Mouse (Mus musculus) urinary bladder, postnatal 25 days (tissue): ENCODE measurements at regions not wholly inside any gene's neighbourhood (a gene's known extent, or its start where the extent isn't known, plus 50 kb on each side); places are given as distances from the start of the nearest gene placed in this dataset.

Source experiments
- DNase-seq: peaks from one replicate; pipeline ENCODE4 v3.0.0; 2022; ENCODE audit warnings: low spot score

- no peak for DNase-seq
These were observed 312.8 kb upstream of the Thrb start for GRCm38 (mm10) chr14:17347286-17347685.

DNA sequence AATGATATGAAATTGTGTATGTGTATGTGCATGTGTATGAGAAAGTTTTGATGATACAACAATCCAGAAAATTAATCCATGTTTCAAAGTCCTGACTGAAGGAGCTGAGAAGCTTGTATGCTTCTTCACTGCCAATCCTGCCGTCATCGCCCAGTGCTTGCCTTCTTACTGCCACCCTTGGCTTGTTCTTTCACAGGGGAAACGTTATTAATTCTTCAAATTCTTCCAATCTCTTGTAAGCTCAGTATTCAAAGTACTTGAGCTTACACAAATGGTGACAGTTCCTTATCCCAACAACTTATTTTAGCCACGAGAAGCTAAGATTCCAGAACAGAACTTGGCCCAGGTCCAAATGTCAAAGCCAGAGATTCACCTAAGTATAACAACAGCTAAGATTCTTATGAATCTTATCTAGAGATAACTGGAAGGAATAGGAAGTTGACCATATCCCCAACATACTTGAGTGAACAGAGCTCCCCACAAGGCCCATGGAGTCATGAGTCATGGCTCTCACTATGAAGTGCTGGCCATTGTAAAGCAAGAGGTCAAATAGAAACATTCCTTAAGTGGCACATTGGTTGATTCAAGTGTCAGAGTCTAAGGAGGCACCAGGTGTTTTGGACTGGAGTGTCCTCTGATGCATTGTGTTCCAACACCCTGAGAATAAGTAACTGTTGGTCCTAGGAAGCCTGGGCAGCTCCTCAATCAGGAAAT is 307.6 kb upstream of the Thrb start:
- DNase-seq: no peak

- DNase-seq: no peak
These were observed 298.2 kb upstream of the Thrb start for GRCm38 (mm10) chr14:17361910-17362309.

- peak; percentile 27 for DNase-seq
These were observed 257.1 kb upstream of the Thrb start for GRCm38 (mm10) chr14:17402751-17403479.

- peak; percentile 39 for DNase-seq
These were observed 254.3 kb upstream of the Thrb start for GRCm38 (mm10) chr14:17405551-17406336.

DNA sequence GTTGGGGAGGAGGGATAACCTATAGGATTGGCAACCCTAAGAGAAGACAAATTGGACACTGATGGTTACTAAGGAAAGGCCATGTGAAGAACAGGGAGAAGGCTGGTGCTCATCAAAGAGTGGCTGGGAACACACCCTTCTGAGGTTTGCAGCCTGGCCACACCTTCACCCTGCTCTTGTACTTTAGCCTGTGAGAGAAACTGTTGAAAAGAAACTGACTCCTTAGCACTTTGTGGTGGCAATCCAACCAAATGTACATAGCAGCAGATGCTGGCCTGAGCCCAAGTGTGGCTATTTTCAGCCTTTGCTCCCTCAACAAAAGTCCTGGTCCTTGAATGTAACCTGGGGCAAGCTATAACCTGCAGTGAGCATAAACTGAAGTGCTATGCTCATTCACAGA is 253.2 kb upstream of the Thrb start:
- DNase-seq: no peak

DNA sequence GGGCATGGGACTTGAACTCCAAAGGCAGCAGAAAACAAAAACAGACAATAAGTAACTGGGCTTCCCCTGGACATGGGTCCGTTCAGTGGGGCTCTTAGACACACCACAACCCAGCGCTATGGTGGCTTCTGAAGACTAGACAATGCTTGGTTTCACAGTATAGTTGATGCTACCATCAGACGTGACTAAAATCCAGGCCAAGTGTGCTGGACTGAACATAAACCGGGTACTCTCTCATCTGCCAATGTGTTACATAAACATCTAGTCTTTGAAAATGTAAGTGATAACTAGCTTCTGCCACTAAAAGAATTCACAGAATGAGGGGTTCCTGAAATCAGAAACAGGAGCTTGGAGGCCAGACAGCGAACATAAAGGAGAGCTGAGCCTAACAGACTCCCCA is 251.7 kb upstream of the Thrb start:
- no peak for DNase-seq

DNA sequence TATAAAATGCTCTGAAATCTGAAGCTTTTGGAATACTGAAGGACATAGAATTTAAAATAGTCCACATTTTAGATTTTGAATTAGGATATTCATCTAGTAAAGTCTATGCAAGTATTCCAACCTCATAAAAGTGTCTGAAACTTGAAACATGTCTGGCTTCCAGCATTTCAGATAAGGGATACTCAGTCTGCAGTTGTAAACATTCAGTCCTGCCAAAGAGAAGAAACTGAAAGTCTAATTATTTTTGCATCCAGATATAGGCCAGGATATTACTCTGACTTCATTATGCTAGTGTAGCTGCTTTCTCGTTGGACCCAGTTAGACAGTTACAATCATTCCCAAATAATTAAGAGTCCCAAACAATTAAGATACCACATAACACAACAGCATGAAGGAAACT is 251.2 kb upstream of the Thrb start:
- DNase-seq: no peak

DNA sequence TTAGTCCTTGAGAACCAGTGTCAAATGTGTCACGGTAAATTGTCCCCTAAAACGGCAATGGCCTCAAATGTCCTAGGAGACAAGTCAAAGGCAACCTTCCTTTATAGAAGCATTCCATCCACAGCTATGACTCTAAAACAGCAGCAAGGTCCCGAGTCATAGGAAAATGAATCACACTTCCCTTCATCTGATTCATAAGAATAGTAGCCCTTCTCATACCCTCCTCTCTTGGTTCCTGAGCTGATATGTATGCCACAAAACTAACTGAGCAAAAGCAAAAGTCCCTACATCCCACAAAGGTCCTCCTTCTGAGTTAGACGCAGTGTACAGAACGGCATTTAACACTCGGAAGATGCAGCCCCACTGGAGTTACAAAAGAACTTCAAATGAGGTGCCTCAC is 250.6 kb upstream of the Thrb start:
- DNase-seq: no peak

DNA sequence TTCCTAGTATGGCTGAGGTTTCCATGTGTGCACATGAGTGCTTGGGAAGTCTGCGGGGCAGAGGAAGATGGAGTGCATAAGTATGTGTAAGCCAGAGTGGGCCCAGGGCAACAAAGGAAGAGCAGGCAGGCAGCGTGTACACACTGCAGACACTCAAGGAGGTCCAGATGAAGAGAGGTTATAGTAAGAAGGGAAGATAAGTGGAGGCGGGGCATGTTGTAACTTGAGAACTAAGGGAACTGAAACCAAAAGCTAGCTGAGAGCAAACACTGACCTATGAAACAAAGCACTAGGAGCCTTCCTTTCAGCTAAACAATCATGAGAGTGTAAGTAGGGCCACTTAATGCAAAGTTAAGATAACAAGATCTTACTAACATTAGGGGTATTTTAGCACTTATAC is 249.3 kb upstream of the Thrb start:
- no peak for DNase-seq

- no peak for DNase-seq
These were observed 248.8 kb upstream of the Thrb start for GRCm38 (mm10) chr14:17411299-17411698.

DNA sequence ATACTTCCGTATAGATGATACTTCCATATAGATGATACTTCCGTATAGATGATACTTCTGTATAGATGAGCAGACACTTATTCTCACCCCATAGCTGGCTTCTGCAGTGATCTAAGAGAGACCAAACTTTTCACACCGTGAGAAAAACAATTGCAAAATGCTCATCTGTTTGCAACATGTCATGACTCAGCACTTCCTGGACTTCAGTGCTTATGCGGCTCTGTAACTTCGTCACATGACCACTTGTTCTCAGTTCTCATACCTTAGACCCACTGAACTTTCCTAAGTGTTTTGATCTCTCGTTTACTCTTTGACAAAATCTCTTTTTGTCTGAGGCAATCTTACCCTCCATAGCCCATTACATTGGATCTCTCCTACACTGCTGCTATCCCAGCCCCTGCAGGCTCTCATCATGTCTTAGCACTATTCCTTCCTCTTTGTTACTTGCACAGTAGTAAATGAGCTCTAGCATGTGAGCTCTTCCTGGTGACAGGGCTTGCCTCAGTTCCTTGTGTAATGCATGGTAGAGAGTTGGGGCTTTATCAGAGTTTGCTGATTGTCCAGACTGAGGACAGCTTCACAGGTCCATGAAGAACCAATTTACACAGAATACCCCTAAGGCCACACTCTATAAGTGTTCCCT is 245.7 kb upstream of the Thrb start:
- DNase-seq: no peak

GRCm38 (mm10) chr14:17427751-17428150 is 232.3 kb upstream of the Thrb start:
- no peak for DNase-seq

- no peak for DNase-seq
These were observed 230.9 kb upstream of the Thrb start for GRCm38 (mm10) chr14:17429157-17429556.

DNA sequence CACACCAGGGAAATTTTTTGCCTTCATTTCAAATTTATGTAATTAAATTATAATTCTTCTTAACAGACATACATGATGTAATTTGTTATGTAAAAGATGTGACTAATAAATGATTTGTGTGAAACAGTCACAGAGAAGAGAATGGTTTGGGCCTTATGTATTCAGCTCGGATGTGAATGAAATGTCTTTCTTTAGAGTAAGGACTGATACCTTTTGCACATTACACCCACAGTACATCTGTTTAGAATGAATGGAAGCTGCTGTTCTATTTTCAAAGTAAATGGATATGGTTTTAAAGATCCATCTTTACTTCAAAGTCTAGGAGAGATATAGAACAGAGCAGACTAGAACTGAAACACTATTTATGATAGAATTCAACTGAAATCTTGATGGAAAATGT is 226.7 kb upstream of the Thrb start:
- no peak for DNase-seq

- no peak for DNase-seq
These were observed 202.1 kb upstream of the Thrb start for GRCm38 (mm10) chr14:17457946-17458345.

- no peak for DNase-seq
These were observed 181.1 kb upstream of the Thrb start for GRCm38 (mm10) chr14:17478963-17479362.

GRCm38 (mm10) chr14:17484866-17485265 is 175.2 kb upstream of the Thrb start:
- DNase-seq: no peak

DNA sequence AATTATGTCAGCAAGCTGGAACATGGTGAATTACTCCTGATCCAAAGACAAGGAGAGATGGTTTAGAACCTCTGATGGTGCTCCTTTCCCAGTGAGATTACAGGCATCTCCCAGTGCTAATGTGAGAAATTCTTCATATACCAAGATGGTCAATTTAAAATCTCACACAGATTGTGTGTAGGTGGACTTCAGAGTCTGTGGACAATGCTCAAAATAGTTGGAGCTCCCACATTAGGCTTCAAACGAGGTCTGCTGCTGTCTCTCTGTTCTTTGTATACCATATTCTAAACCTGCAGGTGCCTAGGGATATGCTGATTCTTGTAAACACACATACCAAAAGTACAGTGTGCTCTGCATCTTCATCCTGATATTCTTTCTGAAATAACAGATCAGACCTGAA is 146.3 kb upstream of the Thrb start:
- no peak for DNase-seq

GRCm38 (mm10) chr14:17522696-17523095 is 137.4 kb upstream of the Thrb start:
- no peak for DNase-seq

DNA sequence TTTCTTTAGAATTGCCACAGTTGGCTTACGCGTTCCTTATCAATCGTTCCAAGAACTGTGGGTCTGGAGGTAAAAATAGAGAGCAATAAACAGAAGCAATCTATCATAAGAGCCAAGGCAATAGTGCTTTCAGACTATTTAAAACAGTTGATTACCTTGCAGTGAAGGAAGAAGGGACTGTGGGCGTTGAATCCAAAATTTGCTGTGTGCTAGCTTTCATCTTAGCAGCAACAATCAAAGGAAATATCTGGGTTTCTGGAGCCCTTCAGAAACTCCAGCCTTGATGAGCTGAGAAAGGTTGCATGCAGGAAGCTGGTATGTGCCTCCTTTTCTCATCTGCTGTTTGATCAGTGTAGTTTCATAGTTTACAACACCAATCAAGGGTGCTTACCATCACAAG is 136.1 kb upstream of the Thrb start:
- no peak for DNase-seq

DNA sequence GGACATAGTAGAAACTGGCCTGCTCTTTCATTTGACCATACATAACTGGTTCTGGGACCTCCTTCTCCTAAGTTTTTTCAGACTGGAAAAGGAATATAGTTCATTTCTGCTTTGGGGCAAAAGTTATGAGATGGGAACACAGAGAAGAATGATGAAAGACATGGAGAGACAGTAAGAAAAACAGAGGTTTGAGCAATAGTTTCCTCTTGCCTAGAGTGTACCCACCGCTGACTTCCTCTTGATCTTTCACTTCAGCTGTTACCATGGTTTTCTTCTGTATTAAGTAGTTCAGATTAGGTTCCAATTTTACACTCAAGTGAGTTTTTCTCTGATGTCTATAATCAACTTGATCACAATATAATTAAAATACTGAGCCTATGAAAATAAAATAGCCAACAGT is 120.7 kb upstream of the Thrb start:
- DNase-seq: no peak

- DNase-seq: no peak
These were observed 103.6 kb upstream of the Thrb start for GRCm38 (mm10) chr14:17556458-17556857.
